Mouse (Mus musculus) G1E (cell line): ENCODE data around the gene Rbm5.

Source experiments
- CTCF ChIP-seq: IDR thresholded peaks from 2 replicates; pipeline ENCODE4 v1.5.1; 2012; ENCODE audit warnings: low read depth, low read length, inconsistent platforms, mixed read lengths
- GATA1 ChIP-seq: IDR thresholded peaks from 2 replicates; pipeline ENCODE4 v1.6.1; 2012; ENCODE audit warnings: borderline replicate concordance, low read length, inconsistent platforms, mixed read lengths

GRCm38 (mm10) chr9:107746679-107747078, 24.1 kb downstream of the Rbm5 start:
- no peak for TF ChIP-seq GATA1
- TF ChIP-seq CTCF, result no peak
